Mouse (Mus musculus) liver, embryonic 13.5 days (tissue): ENCODE data around the gene Nr1d1. TPM values are rescaled to one million over a fixed set of nuclear protein-coding genes. Genes with fewer than 3 reads are reported as not detected.

Source experiments
- ATAC-seq: fragments of 200-750 bp; cut with Nextera tagmentation; 2 replicates; pipeline ENCODE4 v1.8.0; 2017; ENCODE audit warnings: low read depth, mild to moderate bottlenecking, moderate number of reproducible peaks, moderate library complexity
- DNase-seq: peaks from one replicate; pipeline ENCODE4 v3.0.0; 2022
- H3K27ac ChIP-seq: fragments of 300-500 bp; sonication (generic); 2 replicates; pipeline ENCODE4 v1.5.1; 2015; ENCODE audit warnings: moderate library complexity, mild to moderate bottlenecking, inconsistent platforms
- H3K27me3 ChIP-seq: fragments of 300-500 bp; sonication (generic); 2 replicates; pipeline ENCODE4 v1.6.1; 2015; ENCODE audit warnings: mild to moderate bottlenecking, inconsistent platforms
- H3K36me3 ChIP-seq: fragments of 300-500 bp; sonication (generic); 2 replicates; pipeline ENCODE4 v1.6.1; 2015; ENCODE audit warnings: mild to moderate bottlenecking, inconsistent platforms
- H3K4me1 ChIP-seq: fragments of 300-500 bp; sonication (generic); replicated peaks from 2 replicates; pipeline ENCODE4 v1.6.1; 2015; ENCODE audit warnings: inconsistent platforms
- H3K4me2 ChIP-seq: fragments of 300-500 bp; sonication (generic); 2 replicates; pipeline ENCODE4 v1.6.1; 2015; ENCODE audit warnings: inconsistent platforms, mild to moderate bottlenecking, moderate library complexity
- H3K4me3 ChIP-seq: fragments of 300-500 bp; sonication (generic); replicated peaks from 2 replicates; pipeline ENCODE4 v1.5.1; 2015; ENCODE audit warnings: mild to moderate bottlenecking, inconsistent platforms
- H3K9ac ChIP-seq: fragments of 300-500 bp; sonication (generic); 2 replicates; pipeline ENCODE4 v1.6.1; 2015; ENCODE audit warnings: mild to moderate bottlenecking, inconsistent platforms
- H3K9me3 ChIP-seq: fragments of 300-500 bp; sonication (generic); replicated peaks from 2 replicates; pipeline ENCODE4 v1.6.1; 2016; ENCODE audit warnings: inconsistent platforms
- WGBS: fragments of 180-500 bp; shearing (Covaris S2); methylation state at CpG from one replicate; pipeline ENCODE4 v1.1.7; 2015; ENCODE audit not compliant: insufficient replicate concordance; 5-methylcytosine and 5-hydroxymethylcytosine counted together
- polyA plus RNA-seq: library from polyadenylated mRNA; unstranded; fragments of >200 nt; fragmentation: Nextera tagmentation; extraction: Ambion mirVana; gene quantifications from 2 replicates; pipeline ENCODE4 v1.2.1, GENCODE M21; 2015

Nr1d1 gene
- polyA plus RNA-seq, 1 experiment from 2014 or later, result 0.59 TPM

DNA sequence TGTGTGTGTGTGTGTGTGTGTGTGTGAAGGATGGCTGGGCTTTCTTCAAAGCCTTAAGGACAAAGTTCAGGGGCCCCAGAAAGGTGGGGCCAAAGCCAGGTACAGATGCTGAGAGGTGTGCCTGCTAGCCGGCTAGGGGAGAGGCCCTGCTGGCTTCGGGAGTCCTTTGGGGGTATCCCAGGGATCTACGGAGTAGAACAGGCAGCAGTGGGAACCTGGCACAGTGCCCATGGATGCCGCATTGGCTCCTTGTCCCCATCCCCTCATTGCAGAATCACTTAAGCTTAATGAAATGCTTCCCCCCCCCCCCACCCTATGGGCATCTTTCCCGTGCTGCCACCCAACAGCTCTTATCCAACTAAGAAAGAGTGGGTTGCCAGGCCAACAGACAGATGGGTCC, 25.4 kb downstream of the Nr1d1 start:
- H3K4me3 ChIP-seq, result no peak overlapping the region

DNA sequence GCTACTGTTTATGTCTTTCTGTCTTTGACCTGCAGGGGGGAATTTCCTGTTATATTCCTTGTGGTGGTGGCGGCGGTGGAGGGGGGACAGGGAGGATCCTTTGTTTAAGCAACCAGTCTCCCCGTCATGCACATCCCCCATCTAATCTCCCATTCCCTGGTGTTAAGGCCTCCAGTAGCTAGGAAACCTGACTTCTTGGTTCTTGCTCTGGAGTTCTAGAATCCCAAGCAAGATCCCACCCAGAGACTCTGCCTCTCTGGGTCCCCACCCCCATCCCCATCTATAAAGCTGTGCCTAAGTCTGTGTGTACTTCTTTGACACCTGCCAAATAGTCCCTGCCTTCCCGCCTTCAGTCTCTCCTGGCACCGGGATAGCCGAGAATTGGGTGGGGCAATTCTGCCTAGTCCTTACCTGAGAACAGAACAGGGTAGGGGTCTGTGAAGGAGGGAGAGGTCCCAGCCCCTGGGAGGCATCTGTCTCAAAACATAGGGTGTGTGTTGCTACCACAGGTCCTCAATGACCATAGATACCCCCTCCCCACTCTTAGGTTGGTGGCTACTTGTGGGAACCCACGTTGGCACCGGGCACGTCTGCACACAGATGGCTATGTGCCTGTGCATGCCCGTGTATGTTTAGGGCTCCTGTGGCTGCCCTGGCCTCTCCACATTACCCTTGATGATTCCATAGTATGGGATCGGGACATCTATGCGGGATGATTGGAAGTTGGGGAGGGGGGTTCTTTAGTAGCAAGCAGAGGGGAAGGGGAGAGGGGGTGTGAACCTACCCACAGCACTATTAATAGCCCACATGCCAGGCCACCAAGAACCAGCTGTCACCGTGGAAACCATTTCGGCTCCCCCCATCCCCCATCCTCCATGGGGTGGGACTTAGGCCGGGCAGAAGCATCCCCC, 26.4 kb downstream of the Nr1d1 start:
- Histone ChIP-seq H3K27ac (peak overlapping the region; percentile 93), H3K4me3 (no peak overlapping the region), H3K36me3 (peaks cover 7% of the 10 kb centered on the region), H3K9me3 (no peaks in the 10 kb centered on the region), H3K4me2 (peak overlapping the region; percentile 69), H3K27me3 (no peaks in the 10 kb centered on the region), H3K4me1 (peaks cover 99% of the 10 kb centered on the region), H3K9ac (peak overlapping the region; percentile 60)
- DNase-seq (no peak), ATAC-seq (no peak)
- 43% methylated on average over 15 of the region's 15 CpGs for WGBS

More for the DNA sequence above, 25.4 kb downstream of the Nr1d1 start:
- Histone ChIP-seq H3K9ac (peak overlapping the region; percentile 72), H3K36me3 (peaks cover 12% of the 10 kb centered on the region), H3K27ac (peak overlapping the region; percentile 93), H3K9me3 (no peaks in the 10 kb centered on the region), H3K4me2 (no peak overlapping the region; the same call in 1 of the 2 replicates), H3K27me3 (no peaks in the 10 kb centered on the region), H3K4me1 (peaks cover 99% of the 10 kb centered on the region)
- DNase-seq (no peak), ATAC-seq (no peak)
- WGBS, result 68% methylated on average over 5 of the region's 5 CpGs

- Histone ChIP-seq H3K36me3 (no peaks in the 10 kb centered on the region; the same call in 1 of the 2 replicates), H3K4me1 (peaks cover 99% of the 10 kb centered on the region), H3K27me3 (no peaks in the 10 kb centered on the region), H3K27ac (peak overlapping the region; percentile 93), H3K9me3 (no peaks in the 10 kb centered on the region), H3K4me2 (peak overlapping the region; percentile 69), H3K9ac (peak overlapping the region; percentile 60), H3K4me3 (no peak overlapping the region)
- DNase-seq (no peak), ATAC-seq (no peak)
- 31% methylated on average over 6 of the region's 6 CpGs for WGBS
These were observed 27.2 kb downstream of the Nr1d1 start for GRCm38 (mm10) chr11:98747804-98748505.

- WGBS, result 5% methylated on average over 19 of the region's 19 CpGs
- peak; percentile 62 for ATAC-seq
These were observed 28.1 kb downstream of the Nr1d1 start for GRCm38 (mm10) chr11:98746855-98747693.

DNA sequence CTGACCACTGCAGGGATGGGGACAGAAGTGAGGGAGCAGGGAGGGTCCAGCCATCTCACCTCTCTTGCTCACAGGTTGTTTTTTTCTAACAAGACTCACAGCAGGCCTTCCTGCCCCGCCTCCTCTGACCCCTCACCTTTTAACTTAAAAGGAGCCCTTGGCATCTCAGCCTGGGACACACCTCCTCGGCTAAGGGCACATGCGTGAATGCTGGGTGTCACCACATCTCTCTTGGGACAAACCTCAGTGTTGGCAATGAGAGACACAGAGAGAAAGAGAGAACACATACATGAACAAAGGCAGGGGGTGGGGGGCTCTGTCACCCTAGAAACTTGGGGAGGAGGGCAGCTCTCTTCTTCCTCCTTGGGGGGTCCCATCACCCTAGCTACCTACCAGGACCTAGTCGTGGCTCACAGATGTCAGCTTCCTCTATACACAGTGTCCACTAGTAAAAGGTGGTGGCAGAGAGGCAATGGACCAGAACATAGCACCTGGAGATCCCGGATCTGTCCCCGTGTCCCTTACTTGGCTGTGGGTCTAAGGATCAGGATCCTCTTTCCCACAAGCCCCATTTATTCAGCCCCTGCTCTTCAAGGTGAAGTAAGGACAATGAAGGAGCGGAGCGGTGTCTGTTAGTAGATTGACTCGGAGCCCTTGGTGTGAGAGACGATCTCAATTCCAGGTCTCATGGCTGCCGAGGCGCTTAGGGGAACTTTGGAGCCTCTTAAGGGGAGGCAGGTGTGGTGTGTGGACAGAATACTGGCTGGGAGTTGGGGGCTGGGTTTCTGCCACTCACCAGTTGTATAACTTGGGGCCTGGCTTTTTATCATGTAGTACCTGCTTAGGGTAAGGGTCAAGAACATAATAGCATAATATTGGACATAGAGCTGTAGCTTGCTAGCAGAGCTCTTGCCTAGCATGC, 28.9 kb downstream of the Nr1d1 start:
- no peak overlapping the region for H3K4me3 ChIP-seq

More at GRCm38 (mm10) chr11:98746855-98747693, 28.1 kb downstream of the Nr1d1 start:
- peak overlapping the region; percentile 13 for H3K9ac ChIP-seq
- peak overlapping the region; percentile 93 for H3K27ac ChIP-seq
- H3K4me1 ChIP-seq, result peaks cover 99% of the 10 kb centered on the region
- H3K27me3 ChIP-seq, result no peaks in the 10 kb centered on the region
- no peaks in the 10 kb centered on the region for H3K9me3 ChIP-seq
- H3K4me2 ChIP-seq, result peak overlapping the region; percentile 69
- H3K4me3 ChIP-seq, result peak overlapping the region; percentile 35
- H3K36me3 ChIP-seq, result no peaks in the 10 kb centered on the region; the same call in 1 of the 2 replicates
- peak; percentile 73 for DNase-seq

DNA sequence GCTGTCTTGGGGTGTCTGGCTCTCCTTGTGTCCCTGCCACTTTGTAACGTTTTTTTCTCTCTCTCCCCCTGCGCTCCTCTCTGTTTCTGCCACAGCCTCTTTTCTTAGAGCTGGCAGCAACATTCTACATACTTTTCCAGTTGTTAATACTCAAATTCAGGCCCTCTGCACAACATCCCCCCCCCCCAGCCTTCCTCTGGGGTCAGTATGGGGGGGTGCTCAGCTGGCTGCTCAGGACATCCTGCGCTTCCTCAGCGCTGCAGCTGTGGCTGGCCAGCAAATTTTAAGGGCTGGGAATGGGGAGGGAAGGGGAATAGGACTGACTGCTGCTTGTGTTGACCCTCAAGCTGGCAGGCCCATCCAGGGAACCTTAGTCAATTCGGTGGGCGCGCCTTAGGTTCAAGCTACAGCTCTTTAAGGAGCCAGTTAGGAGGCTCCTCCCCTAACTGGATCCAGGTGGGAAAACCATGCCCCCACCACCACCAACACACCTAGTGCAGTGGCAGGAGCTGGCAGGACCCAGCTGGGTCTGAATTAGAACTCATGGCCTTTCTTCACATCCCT, 30.6 kb downstream of the Nr1d1 start:
- Histone ChIP-seq H3K36me3 (no peaks in the 10 kb centered on the region; the same call in 1 of the 2 replicates), H3K4me1 (peaks cover 92% of the 10 kb centered on the region), H3K4me2 (peak overlapping the region; percentile 97), H3K27me3 (no peaks in the 10 kb centered on the region), H3K9ac (peak overlapping the region; percentile 96), H3K9me3 (no peaks in the 10 kb centered on the region), H3K4me3 (peak overlapping the region; percentile 92; the same call in 1 of the 2 replicates), H3K27ac (peak overlapping the region; percentile 95)
- 62% methylated on average over 7 of the region's 7 CpGs for WGBS
- ATAC-seq (no peak), DNase-seq (no peak)

More for the DNA sequence above, 28.9 kb downstream of the Nr1d1 start:
- ATAC-seq (no peak), DNase-seq (no peak)
- peak overlapping the region; percentile 93 for H3K27ac ChIP-seq
- peaks cover 93% of the 10 kb centered on the region for H3K4me1 ChIP-seq
- peak overlapping the region; percentile 13 for H3K9ac ChIP-seq
- WGBS, result 61% methylated on average over 12 of the region's 12 CpGs
- no peaks in the 10 kb centered on the region for H3K27me3 ChIP-seq
- H3K9me3 ChIP-seq, result no peaks in the 10 kb centered on the region
- peak overlapping the region; percentile 69 for H3K4me2 ChIP-seq
- no peaks in the 10 kb centered on the region; the same call in 1 of the 2 replicates for H3K36me3 ChIP-seq

DNA sequence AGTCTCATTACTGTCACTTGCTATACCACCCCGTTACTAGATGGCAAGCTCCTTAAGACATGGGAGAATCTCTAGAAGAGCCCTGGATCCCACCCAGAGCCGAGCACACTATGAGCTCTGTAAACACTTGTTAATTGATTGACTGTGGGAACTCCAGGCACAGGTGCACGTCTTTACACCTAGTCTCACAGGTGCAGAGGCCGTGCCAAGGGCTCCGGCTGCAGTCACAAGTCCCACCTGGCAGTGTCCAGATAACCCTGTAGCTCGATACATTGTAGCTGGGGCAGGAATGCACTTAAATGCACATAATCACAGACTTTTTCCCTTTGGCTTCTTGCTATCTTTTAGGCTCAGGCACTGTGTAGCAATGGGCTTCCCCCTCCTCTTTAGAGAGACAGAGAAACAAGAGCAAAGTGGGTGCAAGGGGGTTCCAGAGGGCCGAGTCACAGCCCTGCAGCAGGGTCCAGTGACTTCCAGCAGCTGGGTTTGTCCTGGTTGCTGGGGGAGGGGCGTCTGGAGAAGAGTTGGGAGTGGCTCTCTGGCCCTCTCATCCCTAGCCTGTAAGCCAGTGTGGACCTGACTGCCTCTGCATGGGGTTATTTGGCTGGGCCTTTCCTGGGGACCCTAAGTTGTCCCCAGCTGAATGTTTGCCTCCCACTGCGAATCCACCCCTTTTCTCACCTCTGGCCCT, 31.3 kb downstream of the Nr1d1 start:
- Histone ChIP-seq H3K4me1 (peaks cover 92% of the 10 kb centered on the region), H3K4me3 (peak overlapping the region; percentile 92), H3K4me2 (peak overlapping the region; percentile 97), H3K36me3 (no peaks in the 10 kb centered on the region; the same call in 1 of the 2 replicates), H3K9ac (peak overlapping the region; percentile 96), H3K9me3 (no peaks in the 10 kb centered on the region), H3K27me3 (no peaks in the 10 kb centered on the region), H3K27ac (peak overlapping the region; percentile 95)
- no peak for ATAC-seq
- WGBS, result 19% methylated on average over 9 of the region's 9 CpGs
- DNase-seq, result no peak

DNA sequence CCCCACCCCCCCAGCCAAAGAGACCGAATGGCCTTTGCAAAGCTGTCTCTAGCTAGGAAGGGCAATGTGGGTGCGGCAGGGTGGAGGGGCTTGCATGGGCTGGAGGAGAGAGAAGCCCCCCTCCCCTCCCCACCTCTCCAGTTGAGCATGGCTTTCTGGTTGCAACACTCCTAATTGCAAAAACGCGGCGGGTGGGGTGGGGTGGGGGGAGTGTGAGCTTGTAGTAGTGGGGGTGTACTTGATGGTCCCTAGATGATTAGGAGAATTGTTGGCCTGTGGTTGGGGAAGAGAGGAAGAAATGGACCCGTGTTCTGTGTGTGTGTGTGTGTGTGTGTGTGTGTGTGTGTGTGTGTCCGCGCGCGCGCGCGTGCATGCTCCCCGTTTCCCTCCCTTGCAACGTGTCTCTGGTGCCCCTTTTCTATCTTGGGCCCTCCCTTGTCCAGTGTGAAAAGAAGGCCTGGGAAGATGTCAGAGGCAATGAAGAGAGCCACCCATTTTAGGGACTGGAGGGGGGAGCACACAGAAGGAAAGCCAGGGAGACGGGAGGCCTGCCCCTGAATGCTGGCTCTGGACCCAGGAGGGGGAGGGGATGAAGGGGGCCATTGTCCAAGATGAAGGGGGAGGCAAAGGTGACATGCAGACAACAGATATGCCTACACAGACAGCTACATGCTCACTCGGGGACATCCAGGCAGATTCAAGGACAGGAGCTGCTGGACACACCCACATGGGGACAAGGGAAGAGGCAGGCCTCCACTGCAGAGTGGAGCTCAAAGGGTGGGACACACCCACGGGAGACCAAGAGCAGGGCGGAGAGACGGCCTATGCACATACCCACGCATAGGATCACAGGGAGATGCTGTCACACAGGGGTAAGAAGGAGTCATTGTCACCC, 32.5 kb downstream of the Nr1d1 start:
- Histone ChIP-seq H3K4me3 (peak overlapping the region; percentile 92), H3K27ac (peak overlapping the region; percentile 95), H3K4me1 (peaks cover 92% of the 10 kb centered on the region), H3K9ac (peak overlapping the region; percentile 96), H3K4me2 (peak overlapping the region; percentile 97), H3K27me3 (no peaks in the 10 kb centered on the region), H3K9me3 (no peaks in the 10 kb centered on the region), H3K36me3 (no peaks in the 10 kb centered on the region; the same call in 1 of the 2 replicates)
- DNase-seq (no peak), ATAC-seq (no peak)
- 5% methylated on average over 21 of the region's 21 CpGs for WGBS
